Mouse (Mus musculus) small intestine, adult 2 months (tissue): ENCODE data around the gene Tnfsf14.

Source experiments
- CTCF ChIP-seq: fragments of 200-500 bp; IDR thresholded peaks from 2 replicates; pipeline ENCODE4 v1.5.1; 2012; ENCODE audit warnings: low read depth, mild to moderate bottlenecking, control low read depth, inconsistent platforms, low read length, moderate library complexity, mixed read lengths; ENCODE audit not compliant: insufficient replicate concordance, insufficient read length; ENCODE audit errors: extremely low read depth
- POLR2A ChIP-seq: fragments of 200-500 bp; IDR thresholded peaks from 2 replicates; pipeline ENCODE4 v1.6.1; 2012; ENCODE audit warnings: low read depth, mild to moderate bottlenecking, control low read depth, inconsistent platforms, low read length, moderate library complexity

DNA sequence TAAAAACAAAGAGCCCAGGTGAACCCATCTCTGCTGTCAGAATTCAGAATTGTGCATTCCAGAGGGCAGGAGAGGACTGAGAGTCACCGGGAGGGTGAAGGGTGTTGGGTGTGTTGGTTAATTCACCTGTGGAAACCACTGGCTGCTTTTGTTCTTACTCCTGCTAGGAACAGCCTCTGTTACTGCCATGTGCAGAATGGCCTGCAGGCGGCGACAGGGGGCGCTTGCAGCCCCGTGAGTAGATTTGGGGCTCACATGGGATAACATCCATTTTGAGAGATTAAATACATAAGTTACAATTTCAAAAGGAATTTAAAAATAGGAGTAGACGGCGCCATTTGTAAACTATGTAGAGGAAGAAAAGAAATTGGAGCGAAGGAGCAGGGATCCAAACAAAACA, 13.6 kb downstream of the Tnfsf14 start:
- no peak for TF ChIP-seq POLR2A
- peak; percentile 50; the same call in 1 of the 2 replicates for TF ChIP-seq CTCF
